Mouse (Mus musculus): ENCODE results near the gene Nanog. TPM values are rescaled to one million over a fixed set of nuclear protein-coding genes. Genes with fewer than 3 reads are reported as not detected.

Nanog gene
- polyA plus RNA-seq (2014; fragmentation: Nextera tagmentation; extraction: Ambion mirVana): 0.23 and 0.25 TPM in 2 replicates

DNA sequence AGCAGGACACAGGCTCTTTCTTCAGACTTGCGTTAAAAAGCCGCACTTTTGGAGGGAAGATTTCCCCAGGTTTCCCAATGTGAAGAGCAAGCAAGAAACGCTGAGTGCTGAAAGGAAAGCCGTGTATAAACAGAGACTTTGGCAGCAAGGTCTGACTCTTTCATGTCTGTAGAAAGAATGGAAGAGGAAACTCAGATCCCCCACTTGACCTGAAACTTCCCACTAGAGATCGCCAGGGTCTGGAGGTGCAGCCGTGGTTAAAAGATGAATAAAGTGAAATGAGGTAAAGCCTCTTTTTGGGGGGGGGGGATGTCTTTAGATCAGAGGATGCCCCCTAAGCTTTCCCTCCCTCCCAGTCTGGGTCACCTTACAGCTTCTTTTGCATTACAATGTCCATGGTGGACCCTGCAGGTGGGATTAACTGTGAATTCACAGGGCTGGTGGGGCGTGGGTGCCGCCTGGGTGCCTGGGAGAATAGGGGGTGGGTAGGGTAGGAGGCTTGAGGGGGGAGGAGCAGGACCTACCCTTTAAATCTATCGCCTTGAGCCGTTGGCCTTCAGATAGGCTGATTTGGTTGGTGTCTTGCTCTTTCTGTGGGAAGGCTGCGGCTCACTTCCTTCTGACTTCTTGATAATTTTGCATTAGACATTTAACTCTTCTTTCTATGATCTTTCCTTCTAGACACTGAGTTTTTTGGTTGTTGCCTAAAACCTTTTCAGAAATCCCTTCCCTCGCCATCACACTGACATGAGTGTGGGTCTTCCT is at the start of gene Nanog:
Gene Nanog, plus strand, starts transcription at position 454 of the 765 bp plus-strand sequence.
- WGBS (ENCODE audit: insufficient replicate concordance): 15% methylated on average over 12 of the region's 12 CpGs
- no peak within 1 kb of the TSS for H3K4me2 ChIP-seq
- 0 out of 2 replicates have a peak, but pooled peaks cover under 1% of the 10 kb centered on the region for H3K4me1 ChIP-seq (ENCODE audit: control insufficient read depth, insufficient read depth, low read length)
- no peak for ATAC-seq (replicated peaks; ENCODE audit: insufficient number of reproducible peaks, low FRiP score, low TSS enrichment)
- no peak within 1 kb of the TSS for H3K27ac ChIP-seq (ENCODE audit: low read depth, low read length)
- H3K4me3 ChIP-seq (ENCODE audit: low read depth, low read length): no peak within 1 kb of the TSS
- H3K9ac ChIP-seq (ENCODE audit: low read depth, low read length): no peak within 1 kb of the TSS
- peaks cover 17% of the 10 kb centered on the region for H3K27me3 ChIP-seq (ENCODE audit: control insufficient read depth, insufficient read depth, low read length)
- H3K36me3 ChIP-seq (ENCODE audit: control insufficient read depth, insufficient read depth, low read length): no peaks in the 10 kb centered on the region
- H3K9me3 ChIP-seq (replicated peaks; ENCODE audit: control insufficient read depth, low read length): no peaks in the 10 kb centered on the region

DNA sequence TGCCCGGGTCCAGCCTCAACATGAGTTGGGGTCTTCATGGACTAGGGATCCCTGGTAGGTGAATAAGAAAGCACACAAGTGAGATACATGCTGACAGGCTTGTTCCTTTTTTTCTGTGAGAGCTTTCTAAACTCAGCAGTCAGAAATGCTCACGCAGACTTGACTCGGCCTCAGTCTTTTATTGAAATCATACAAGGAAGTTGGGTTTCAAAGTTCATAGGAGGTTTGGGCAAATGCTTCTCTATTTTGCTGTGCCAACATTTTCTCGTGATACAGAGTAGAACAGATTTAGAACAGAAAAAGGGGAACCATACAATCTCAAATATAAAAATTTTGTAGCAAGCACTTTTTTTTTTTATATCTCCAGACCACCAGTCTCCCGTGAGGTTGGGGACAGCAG is 49.7 kb upstream of the Nanog start:
- Histone ChIP-seq H3K27ac (ENCODE audit: low read depth, low read length) (no peak overlapping the region), H3K9me3 (replicated peaks; ENCODE audit: control insufficient read depth, low read length) (no peaks in the 10 kb centered on the region), H3K4me3 (ENCODE audit: low read depth, low read length) (no peak overlapping the region), H3K4me2 (no peak overlapping the region), H3K9ac (ENCODE audit: low read depth, low read length) (no peak overlapping the region), H3K36me3 (ENCODE audit: control insufficient read depth, insufficient read depth, low read length) (no peaks in the 10 kb centered on the region), H3K27me3 (ENCODE audit: control insufficient read depth, insufficient read depth, low read length) (peaks cover 10% of the 10 kb centered on the region), H3K4me1 (ENCODE audit: control insufficient read depth, insufficient read depth, low read length) (no peaks in the 10 kb centered on the region)
- 78% methylated on average over 5 of the region's 5 CpGs for WGBS (ENCODE audit: insufficient replicate concordance)
- no peak for ATAC-seq (replicated peaks; ENCODE audit: insufficient number of reproducible peaks, low FRiP score, low TSS enrichment)

DNA sequence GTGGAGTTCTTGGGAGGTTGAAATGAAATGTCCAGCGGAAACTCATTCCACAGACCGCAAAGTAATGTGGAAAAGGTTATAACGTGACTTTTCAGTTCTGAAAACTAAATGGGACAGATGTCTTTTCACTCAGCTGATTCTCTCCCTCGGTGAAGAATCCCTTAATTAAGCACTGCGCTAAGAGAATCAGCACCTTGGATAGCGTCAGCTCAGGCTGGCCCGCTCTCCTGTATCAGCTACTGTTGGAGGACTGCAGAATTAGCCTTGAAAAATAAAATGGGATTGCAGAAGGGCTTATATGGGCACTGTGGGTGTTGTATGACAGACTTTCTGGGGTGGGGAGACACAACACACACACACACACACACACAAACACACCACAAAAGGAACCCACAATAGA is 47.7 kb upstream of the Nanog start:
- H3K9me3 ChIP-seq (replicated peaks; ENCODE audit: control insufficient read depth, low read length): no peaks in the 10 kb centered on the region
- ATAC-seq (replicated peaks; ENCODE audit: insufficient number of reproducible peaks, low FRiP score, low TSS enrichment): no peak
- no peaks in the 10 kb centered on the region for H3K4me1 ChIP-seq (ENCODE audit: control insufficient read depth, insufficient read depth, low read length)
- no peak overlapping the region for H3K4me3 ChIP-seq (ENCODE audit: low read depth, low read length)
- 6% methylated on average over 7 of the region's 7 CpGs for WGBS (ENCODE audit: insufficient replicate concordance)
- H3K36me3 ChIP-seq (ENCODE audit: control insufficient read depth, insufficient read depth, low read length): no peaks in the 10 kb centered on the region
- H3K4me2 ChIP-seq: no peak overlapping the region
- H3K27ac ChIP-seq (ENCODE audit: low read depth, low read length): no peak overlapping the region
- H3K9ac ChIP-seq (ENCODE audit: low read depth, low read length): no peak overlapping the region
- H3K27me3 ChIP-seq (ENCODE audit: control insufficient read depth, insufficient read depth, low read length): peaks cover 17% of the 10 kb centered on the region

DNA sequence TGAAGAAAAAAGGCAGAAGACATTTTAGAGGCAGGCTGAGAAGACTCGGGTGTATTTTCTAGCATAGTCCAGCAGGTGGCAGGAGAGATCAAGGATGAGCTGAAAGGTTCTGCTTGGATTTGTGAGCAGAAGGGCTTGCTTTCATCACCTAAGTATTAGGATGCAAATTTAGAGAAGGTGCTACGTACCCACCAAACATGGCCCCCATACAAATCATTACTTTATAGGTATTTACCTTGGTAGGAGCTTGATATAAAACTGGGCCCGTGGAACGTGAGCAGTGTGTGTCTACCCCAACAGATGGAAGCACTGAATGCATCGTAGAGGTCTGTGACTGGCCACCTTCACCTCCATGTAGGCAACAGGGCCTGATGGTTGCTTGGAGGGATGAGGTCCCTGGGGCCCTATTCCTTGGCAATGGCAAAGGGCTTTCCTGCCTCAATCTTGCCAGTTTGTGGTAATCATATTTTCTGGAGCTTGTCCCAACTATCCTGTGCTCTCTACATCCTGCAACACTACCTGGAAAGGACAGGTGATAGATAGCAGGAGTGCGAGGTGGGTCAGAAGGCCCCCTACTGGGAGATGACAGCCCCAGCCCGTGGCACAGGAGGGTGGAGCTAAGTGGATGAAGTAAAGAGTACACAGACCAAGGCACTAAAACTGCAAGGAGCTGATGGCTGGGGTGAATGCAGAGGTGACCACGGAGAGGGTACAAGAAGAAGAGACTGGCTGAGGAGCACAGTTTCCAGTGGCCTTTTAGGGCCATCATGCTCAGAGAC is 46.5 kb upstream of the Nanog start:
- ATAC-seq (replicated peaks; ENCODE audit: insufficient number of reproducible peaks, low FRiP score, low TSS enrichment): no peak
- H3K4me2 ChIP-seq: no peak overlapping the region
- no peaks in the 10 kb centered on the region for H3K4me1 ChIP-seq (ENCODE audit: control insufficient read depth, insufficient read depth, low read length)
- no peaks in the 10 kb centered on the region for H3K36me3 ChIP-seq (ENCODE audit: control insufficient read depth, insufficient read depth, low read length)
- H3K9ac ChIP-seq (ENCODE audit: low read depth, low read length): no peak overlapping the region
- H3K27me3 ChIP-seq (ENCODE audit: control insufficient read depth, insufficient read depth, low read length): peaks cover 17% of the 10 kb centered on the region
- 29% methylated on average over 8 of the region's 8 CpGs for WGBS (ENCODE audit: insufficient replicate concordance)
- H3K9me3 ChIP-seq (replicated peaks; ENCODE audit: control insufficient read depth, low read length): no peaks in the 10 kb centered on the region
- no peak overlapping the region for H3K4me3 ChIP-seq (ENCODE audit: low read depth, low read length)
- no peak overlapping the region for H3K27ac ChIP-seq (ENCODE audit: low read depth, low read length)

DNA sequence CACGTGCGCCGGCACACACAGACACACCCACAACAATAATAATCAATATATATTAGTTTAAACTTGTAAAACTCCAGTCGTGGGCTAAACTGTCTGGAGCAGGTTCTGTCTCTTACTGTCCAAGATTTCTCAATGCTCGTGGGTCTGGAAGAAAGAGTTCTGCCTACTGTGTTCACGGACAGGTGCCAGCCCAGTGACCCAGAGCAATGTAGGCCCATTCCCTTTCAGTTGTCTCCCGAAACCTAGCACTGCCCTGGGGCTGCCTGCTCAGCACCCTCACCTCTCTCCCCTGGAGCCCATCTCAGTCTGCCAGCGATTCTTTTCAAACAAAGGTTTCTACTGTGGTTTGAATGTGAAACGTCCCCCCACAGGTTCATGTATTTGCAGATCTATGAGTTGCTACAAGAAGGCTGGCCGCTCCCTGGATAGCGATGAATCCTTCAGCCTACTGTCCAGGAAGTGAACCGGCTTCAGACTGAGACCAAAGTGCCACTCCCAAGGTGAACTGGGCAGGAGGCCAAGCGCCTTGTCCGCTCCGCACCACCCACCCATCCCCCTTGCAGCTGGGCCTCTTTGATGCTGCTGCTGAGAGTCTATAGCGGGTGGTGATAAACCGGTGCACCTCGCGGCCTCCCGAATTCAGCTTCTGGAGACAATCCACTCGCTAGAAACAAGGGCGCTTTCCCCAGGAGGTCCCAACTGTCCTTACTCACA is 44.6 kb upstream of the Nanog start:
- H3K9me3 ChIP-seq (replicated peaks; ENCODE audit: control insufficient read depth, low read length): no peaks in the 10 kb centered on the region
- no peaks in the 10 kb centered on the region for H3K36me3 ChIP-seq (ENCODE audit: control insufficient read depth, insufficient read depth, low read length)
- peaks cover 17% of the 10 kb centered on the region for H3K27me3 ChIP-seq (ENCODE audit: control insufficient read depth, insufficient read depth, low read length)
- H3K4me1 ChIP-seq (ENCODE audit: control insufficient read depth, insufficient read depth, low read length): 0 out of 2 replicates have a peak, but pooled peaks cover 2% of the 10 kb centered on the region
- WGBS (ENCODE audit: insufficient replicate concordance): 34% methylated on average over 22 of the region's 22 CpGs
- ATAC-seq (replicated peaks; ENCODE audit: insufficient number of reproducible peaks, low FRiP score, low TSS enrichment): no peak
- no peak overlapping the region for H3K4me3 ChIP-seq (ENCODE audit: low read depth, low read length)
- no peak overlapping the region for H3K27ac ChIP-seq (ENCODE audit: low read depth, low read length)
- H3K4me2 ChIP-seq: no peak overlapping the region
- no peak overlapping the region for H3K9ac ChIP-seq (ENCODE audit: low read depth, low read length)

DNA sequence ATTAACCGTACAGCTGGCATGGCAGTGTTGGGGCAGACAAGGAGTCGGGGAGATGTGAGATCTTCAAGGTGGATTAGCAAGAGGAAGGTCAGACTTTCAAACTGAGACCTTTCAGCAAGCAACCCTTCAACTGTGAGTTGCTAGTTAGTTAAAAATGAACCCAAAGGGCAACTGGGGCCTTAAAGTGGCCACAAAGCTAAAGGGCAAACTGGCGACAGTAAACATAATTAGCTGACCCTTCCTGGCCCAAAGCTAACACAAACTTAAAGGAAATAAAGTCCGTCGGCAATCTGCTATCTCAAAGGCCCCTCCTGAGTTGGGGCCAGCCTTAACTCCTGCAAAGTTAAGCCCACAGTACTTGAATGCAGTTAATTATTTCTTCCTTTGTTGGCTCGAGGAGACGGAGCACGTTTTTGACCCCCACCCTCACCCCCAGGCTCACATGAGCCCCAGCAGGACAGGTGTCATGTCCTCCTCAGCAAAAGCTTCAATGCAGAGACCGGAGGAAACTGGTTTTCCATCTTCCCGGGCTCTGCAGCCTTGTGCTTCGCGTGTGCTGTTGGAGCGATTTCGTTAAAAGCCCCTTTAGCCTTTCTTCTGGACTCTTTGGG is 43.6 kb upstream of the Nanog start:
- H3K4me1 ChIP-seq (ENCODE audit: control insufficient read depth, insufficient read depth, low read length): 0 out of 2 replicates have a peak, but pooled peaks cover 2% of the 10 kb centered on the region
- H3K27me3 ChIP-seq (ENCODE audit: control insufficient read depth, insufficient read depth, low read length): peaks cover 17% of the 10 kb centered on the region
- ATAC-seq (replicated peaks; ENCODE audit: insufficient number of reproducible peaks, low FRiP score, low TSS enrichment): no peak
- H3K27ac ChIP-seq (ENCODE audit: low read depth, low read length): no peak overlapping the region
- no peak overlapping the region for H3K9ac ChIP-seq (ENCODE audit: low read depth, low read length)
- H3K36me3 ChIP-seq (ENCODE audit: control insufficient read depth, insufficient read depth, low read length): no peaks in the 10 kb centered on the region
- WGBS (ENCODE audit: insufficient replicate concordance): 43% methylated on average over 14 of the region's 14 CpGs
- no peaks in the 10 kb centered on the region for H3K9me3 ChIP-seq (replicated peaks; ENCODE audit: control insufficient read depth, low read length)
- no peak overlapping the region for H3K4me3 ChIP-seq (ENCODE audit: low read depth, low read length)
- no peak overlapping the region for H3K4me2 ChIP-seq

DNA sequence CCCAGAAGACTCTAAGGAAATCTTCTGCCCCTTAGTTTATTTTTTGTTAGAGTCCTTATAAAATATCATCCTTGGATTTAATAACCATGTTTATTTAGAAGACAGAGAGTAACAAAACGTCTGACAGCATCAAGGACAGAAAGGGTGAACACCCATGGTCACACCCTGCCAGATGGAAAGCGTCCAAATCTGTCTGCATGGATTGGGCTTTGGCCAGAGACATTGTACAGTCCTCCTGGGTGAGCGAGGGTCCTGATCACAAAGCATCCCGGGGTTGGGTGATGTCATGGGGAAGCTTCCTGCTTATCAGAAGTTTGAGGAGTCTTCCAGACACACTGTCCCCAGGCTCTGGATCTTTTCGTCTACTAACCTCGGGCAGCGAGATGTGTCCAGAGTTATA is 41.4 kb upstream of the Nanog start:
- WGBS (ENCODE audit: insufficient replicate concordance): 35% methylated on average over 7 of the region's 7 CpGs
- Histone ChIP-seq H3K36me3 (ENCODE audit: control insufficient read depth, insufficient read depth, low read length) (no peaks in the 10 kb centered on the region), H3K4me3 (ENCODE audit: low read depth, low read length) (no peak overlapping the region), H3K27me3 (ENCODE audit: control insufficient read depth, insufficient read depth, low read length) (peaks cover 17% of the 10 kb centered on the region), H3K4me2 (no peak overlapping the region), H3K9me3 (replicated peaks; ENCODE audit: control insufficient read depth, low read length) (no peaks in the 10 kb centered on the region), H3K4me1 (ENCODE audit: control insufficient read depth, insufficient read depth, low read length) (0 out of 2 replicates have a peak, but pooled peaks cover 2% of the 10 kb centered on the region), H3K9ac (ENCODE audit: low read depth, low read length) (no peak overlapping the region), H3K27ac (ENCODE audit: low read depth, low read length) (no peak overlapping the region)
- ATAC-seq (replicated peaks; ENCODE audit: insufficient number of reproducible peaks, low FRiP score, low TSS enrichment): no peak

DNA sequence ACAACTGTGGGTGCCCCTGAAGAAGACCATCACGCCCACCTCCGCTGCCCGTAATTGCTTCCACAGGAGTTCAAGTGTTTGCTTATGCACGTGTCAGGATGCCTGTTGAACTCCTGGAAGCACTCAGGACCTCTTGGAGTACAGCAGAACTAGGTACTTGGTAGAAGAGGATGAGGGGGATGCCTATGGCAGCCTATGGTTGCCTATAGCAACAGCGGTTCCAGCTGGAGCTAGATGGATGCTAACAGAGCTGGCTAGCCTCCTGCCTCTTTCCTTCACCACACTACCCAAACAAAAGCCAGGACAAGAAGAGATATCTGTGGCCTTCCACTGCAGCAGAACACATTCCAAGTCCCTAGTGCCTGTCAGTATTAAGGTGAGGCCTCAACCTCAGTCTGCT is 39.6 kb upstream of the Nanog start:
- H3K9ac ChIP-seq (ENCODE audit: low read depth, low read length): no peak overlapping the region
- 0 out of 2 replicates have a peak, but pooled peaks cover 2% of the 10 kb centered on the region for H3K4me1 ChIP-seq (ENCODE audit: control insufficient read depth, insufficient read depth, low read length)
- no peak overlapping the region for H3K4me3 ChIP-seq (ENCODE audit: low read depth, low read length)
- H3K27me3 ChIP-seq (ENCODE audit: control insufficient read depth, insufficient read depth, low read length): 0 out of 2 replicates have a peak, but pooled peaks cover 7% of the 10 kb centered on the region
- WGBS (ENCODE audit: insufficient replicate concordance): 70% methylated on average over 5 of the region's 5 CpGs
- no peaks in the 10 kb centered on the region for H3K36me3 ChIP-seq (ENCODE audit: control insufficient read depth, insufficient read depth, low read length)
- no peak overlapping the region for H3K27ac ChIP-seq (ENCODE audit: low read depth, low read length)
- no peak for ATAC-seq (replicated peaks; ENCODE audit: insufficient number of reproducible peaks, low FRiP score, low TSS enrichment)
- no peak overlapping the region for H3K4me2 ChIP-seq
- no peaks in the 10 kb centered on the region for H3K9me3 ChIP-seq (replicated peaks; ENCODE audit: control insufficient read depth, low read length)
